Mouse (Mus musculus) liver, embryonic 15.5 days (tissue): ENCODE measurements around the gene Slc46a2. TPM values are rescaled to one million over a fixed set of nuclear protein-coding genes. Genes with fewer than 3 reads are reported as not detected.

Source experiments
- ATAC-seq: fragments of 200-750 bp; cut with Nextera tagmentation; 2 replicates; pipeline ENCODE4 v1.8.0; 2017; ENCODE audit warnings: moderate number of reproducible peaks, mild to moderate bottlenecking, moderate library complexity; ENCODE audit not compliant: insufficient read depth
- H3K27ac ChIP-seq: fragments of 300-500 bp; sonication (generic); replicated peaks from 2 replicates; pipeline ENCODE4 v1.5.1; 2015; ENCODE audit warnings: mild to moderate bottlenecking, inconsistent platforms
- H3K27me3 ChIP-seq: fragments of 300-500 bp; sonication (generic); 2 replicates; pipeline ENCODE4 v1.6.1; 2015; ENCODE audit warnings: mild to moderate bottlenecking, inconsistent platforms
- H3K36me3 ChIP-seq: fragments of 300-500 bp; sonication (generic); replicated peaks from 2 replicates; pipeline ENCODE4 v1.6.1; 2015; ENCODE audit warnings: moderate library complexity, mild to moderate bottlenecking, inconsistent platforms
- H3K4me1 ChIP-seq: fragments of 300-500 bp; sonication (generic); replicated peaks from 2 replicates; pipeline ENCODE4 v1.6.1; 2015; ENCODE audit warnings: inconsistent platforms
- H3K4me2 ChIP-seq: fragments of 300-500 bp; sonication (generic); 2 replicates; pipeline ENCODE4 v1.6.1; 2015; ENCODE audit warnings: moderate library complexity, mild to moderate bottlenecking, inconsistent platforms
- H3K4me3 ChIP-seq: fragments of 300-500 bp; sonication (generic); replicated peaks from 2 replicates; pipeline ENCODE4 v1.5.1; 2015; ENCODE audit warnings: mild to moderate bottlenecking, inconsistent platforms
- H3K9ac ChIP-seq: fragments of 300-500 bp; sonication (generic); 2 replicates; pipeline ENCODE4 v1.6.1; 2015; ENCODE audit warnings: moderate library complexity, mild to moderate bottlenecking, inconsistent platforms
- H3K9me3 ChIP-seq: fragments of 300-500 bp; sonication (generic); replicated peaks from 2 replicates; pipeline ENCODE4 v1.6.1; 2016; ENCODE audit warnings: inconsistent platforms
- WGBS: fragments of 180-500 bp; shearing (Covaris S2); methylation state at CpG from one replicate; pipeline ENCODE4 v1.1.7; 2015; ENCODE audit warnings: mixed read lengths; ENCODE audit not compliant: insufficient replicate concordance; 5-methylcytosine and 5-hydroxymethylcytosine counted together
- polyA plus RNA-seq: library from polyadenylated mRNA; unstranded; fragments of >200 nt; fragmentation: Nextera tagmentation; extraction: Ambion mirVana; gene quantifications from 2 replicates; pipeline ENCODE4 v1.2.1, GENCODE M21; 2015

Slc46a2 gene
- polyA plus RNA-seq, 1 experiment from 2014 or later, result not detected

DNA sequence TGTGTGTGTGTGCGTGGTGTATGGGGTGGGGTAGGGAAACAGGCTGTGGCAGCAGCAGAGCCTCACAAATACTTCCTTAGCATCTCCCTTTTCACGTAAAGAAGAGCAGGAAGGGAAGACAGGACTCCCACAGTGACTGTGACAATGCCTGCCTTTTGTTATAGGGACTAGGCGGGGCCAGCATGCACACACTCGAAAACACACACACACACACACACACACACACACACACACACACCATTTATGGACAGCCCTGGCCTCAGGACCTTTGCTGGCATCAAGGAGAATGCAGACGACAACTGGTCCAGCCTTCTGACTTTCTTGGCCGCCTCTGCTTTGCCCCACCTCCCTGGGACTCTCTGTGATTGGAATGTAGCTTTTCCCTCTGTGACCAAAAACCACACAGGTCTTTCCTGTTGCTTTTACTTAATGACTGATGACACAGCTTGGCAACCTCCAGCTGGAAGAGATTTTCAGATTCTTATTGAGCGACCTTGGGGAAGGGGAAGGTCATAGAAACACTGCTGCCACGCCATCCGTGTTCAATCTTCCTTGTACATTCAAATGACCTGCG is 7.1 kb downstream of the Slc46a2 start:
- ATAC-seq, result no peak
- 48% methylated on average over 10 of the region's 10 CpGs for WGBS
- no peaks in the 10 kb centered on the region for H3K36me3 ChIP-seq
- H3K4me3 ChIP-seq, result no peak overlapping the region
- H3K4me2 ChIP-seq, result no peak overlapping the region
- H3K27me3 ChIP-seq, result no peaks in the 10 kb centered on the region
- no peak overlapping the region for H3K9ac ChIP-seq
- H3K9me3 ChIP-seq, result no peaks in the 10 kb centered on the region
- H3K4me1 ChIP-seq, result no peaks in the 10 kb centered on the region
- H3K27ac ChIP-seq, result no peak overlapping the region

DNA sequence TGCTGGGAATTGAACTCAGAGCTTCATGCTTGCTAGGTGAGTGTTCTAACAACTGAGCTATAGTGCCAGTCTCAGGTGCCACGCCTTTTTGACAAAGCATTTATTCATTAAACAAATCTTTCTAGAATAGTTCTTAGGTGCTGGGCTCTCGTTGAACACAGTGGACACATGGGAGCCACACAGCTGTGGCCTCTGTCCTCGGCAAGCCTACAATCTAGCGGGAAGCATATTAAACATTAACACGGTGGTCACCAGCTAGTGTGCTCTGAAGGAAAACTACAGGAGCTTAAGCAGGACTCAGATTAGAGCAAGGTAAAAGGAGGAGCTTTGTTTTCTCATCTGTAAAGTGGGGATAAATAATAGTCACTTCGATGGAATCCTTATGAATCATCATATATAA is 7.8 kb downstream of the Slc46a2 start:
- no peak overlapping the region for H3K27ac ChIP-seq
- no peak overlapping the region for H3K9ac ChIP-seq
- H3K36me3 ChIP-seq, result no peaks in the 10 kb centered on the region
- H3K27me3 ChIP-seq, result no peaks in the 10 kb centered on the region
- H3K4me2 ChIP-seq, result no peak overlapping the region
- H3K4me1 ChIP-seq, result no peaks in the 10 kb centered on the region
- WGBS, result 59% methylated on average over 6 of the region's 6 CpGs
- no peak for ATAC-seq
- H3K9me3 ChIP-seq, result no peaks in the 10 kb centered on the region
- H3K4me3 ChIP-seq, result no peak overlapping the region

DNA sequence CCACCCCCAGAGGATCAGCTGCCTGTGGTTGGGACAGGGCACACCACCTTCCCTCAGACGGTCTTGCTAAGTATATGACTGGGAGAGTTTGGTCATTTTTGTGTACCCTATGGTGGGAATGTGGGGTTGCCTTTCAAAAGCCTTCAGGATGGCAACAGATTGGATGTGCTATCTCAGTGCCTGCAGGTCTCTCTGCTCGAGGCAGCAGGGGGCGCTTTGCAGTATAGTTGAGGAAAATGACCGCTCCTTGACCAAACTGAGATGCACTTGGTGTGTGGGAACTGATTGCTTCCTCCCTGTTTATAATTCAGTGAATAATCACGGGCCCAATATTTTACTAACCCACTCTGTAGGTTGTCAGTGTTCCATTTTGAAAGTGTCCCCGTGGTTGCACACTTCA is 12.3 kb downstream of the Slc46a2 start:
- no peak overlapping the region for H3K27ac ChIP-seq
- no peak for ATAC-seq
- H3K9ac ChIP-seq, result no peak overlapping the region
- 51% methylated on average over 6 of the region's 6 CpGs for WGBS
- H3K27me3 ChIP-seq, result no peaks in the 10 kb centered on the region
- no peaks in the 10 kb centered on the region for H3K9me3 ChIP-seq
- no peak overlapping the region for H3K4me3 ChIP-seq
- no peak overlapping the region for H3K4me2 ChIP-seq
- H3K36me3 ChIP-seq, result peaks cover 4% of the 10 kb centered on the region; the same call in 1 of the 2 replicates
- no peaks in the 10 kb centered on the region for H3K4me1 ChIP-seq

DNA sequence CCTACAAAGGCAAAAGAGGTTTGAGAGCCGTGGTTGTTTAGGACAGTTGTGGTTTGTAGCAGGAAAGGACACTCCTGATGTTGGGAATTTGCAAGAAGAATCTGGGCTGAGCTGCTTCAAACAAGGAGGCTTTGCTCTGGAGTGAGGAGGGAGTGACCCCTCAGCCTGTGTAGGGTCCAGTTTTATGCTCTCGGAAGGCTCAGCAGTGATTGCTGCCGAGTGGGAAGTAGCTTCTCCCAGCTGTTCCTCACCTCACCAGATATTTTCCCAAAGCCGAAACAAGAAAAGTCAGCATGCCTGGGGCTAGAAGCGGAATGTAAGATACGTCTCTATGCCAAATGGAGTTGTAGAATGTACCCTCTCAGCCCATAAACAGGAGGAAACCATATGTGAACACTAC is 13.0 kb downstream of the Slc46a2 start:
- H3K27me3 ChIP-seq, result no peaks in the 10 kb centered on the region
- no peak overlapping the region for H3K9ac ChIP-seq
- H3K36me3 ChIP-seq, result peaks cover 4% of the 10 kb centered on the region
- ATAC-seq, result no peak
- WGBS, result 79% methylated on average over 6 of the region's 6 CpGs
- H3K4me2 ChIP-seq, result no peak overlapping the region
- no peaks in the 10 kb centered on the region for H3K4me1 ChIP-seq
- H3K9me3 ChIP-seq, result no peaks in the 10 kb centered on the region
- no peak overlapping the region for H3K4me3 ChIP-seq
- H3K27ac ChIP-seq, result no peak overlapping the region

DNA sequence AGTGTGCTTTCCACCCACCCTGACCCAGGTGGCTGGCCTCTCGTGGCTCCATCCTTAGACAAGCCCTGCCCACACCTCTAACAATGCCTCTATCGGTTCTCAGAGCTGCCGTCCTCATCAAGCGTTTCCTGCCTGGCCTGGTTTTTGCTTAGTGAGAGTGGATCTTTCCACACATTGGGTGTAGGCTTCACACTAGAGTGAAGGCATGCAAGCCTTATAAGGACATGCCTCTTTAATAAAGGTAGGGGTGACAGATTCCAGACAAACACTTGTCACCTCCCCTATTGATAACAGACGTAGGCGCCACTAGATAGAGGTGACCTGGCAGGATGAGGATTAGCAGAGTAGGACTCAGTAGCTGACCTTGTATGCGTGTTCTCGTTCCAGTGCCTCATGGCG is 16.3 kb downstream of the Slc46a2 start:
- no peak overlapping the region for H3K4me3 ChIP-seq
- no peaks in the 10 kb centered on the region for H3K4me1 ChIP-seq
- no peak for ATAC-seq
- peaks cover 17% of the 10 kb centered on the region for H3K36me3 ChIP-seq
- H3K9ac ChIP-seq, result no peak overlapping the region
- 71% methylated on average over 9 of the region's 9 CpGs for WGBS
- no peak overlapping the region for H3K27ac ChIP-seq
- H3K9me3 ChIP-seq, result no peaks in the 10 kb centered on the region
- H3K4me2 ChIP-seq, result no peak overlapping the region
- no peaks in the 10 kb centered on the region for H3K27me3 ChIP-seq

DNA sequence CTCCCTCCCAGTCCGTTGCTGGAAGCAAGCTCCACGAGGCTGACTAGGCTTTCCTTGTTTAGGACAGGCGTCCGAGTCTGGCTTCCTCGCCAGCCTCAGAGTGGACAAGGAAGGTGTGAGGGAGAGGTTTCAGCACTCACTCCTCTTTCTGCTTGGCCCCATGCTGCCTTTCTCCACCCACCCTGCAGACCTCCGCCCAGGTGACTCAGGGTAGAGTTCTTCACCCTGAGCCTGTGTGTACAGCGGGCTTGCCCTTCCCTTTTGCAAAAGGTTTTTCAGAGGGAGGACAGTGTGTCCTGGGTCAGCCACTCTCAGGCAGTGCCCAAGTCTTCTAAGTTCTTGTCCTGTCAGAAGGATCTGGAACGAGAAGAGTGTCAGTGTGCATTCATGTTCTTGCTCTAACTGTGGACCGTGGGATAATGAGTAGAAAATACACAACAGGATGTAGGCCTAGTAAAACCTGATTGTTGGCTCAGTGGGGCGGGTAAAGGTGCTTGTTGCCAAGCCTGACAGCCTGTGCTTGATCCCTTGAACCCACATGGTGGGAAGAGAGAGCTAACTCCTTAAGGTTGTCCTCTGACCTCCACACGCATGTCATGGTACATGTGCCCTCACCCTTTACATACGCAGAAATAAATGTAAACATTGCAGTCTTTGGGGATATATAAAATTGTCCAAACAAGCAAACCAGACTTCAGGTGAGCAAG is 16.9 kb downstream of the Slc46a2 start:
- 66% methylated on average over 12 of the region's 12 CpGs for WGBS
- no peak overlapping the region for H3K4me2 ChIP-seq
- no peaks in the 10 kb centered on the region for H3K9me3 ChIP-seq
- ATAC-seq, result no peak
- no peak overlapping the region for H3K9ac ChIP-seq
- H3K27ac ChIP-seq, result no peak overlapping the region
- H3K4me3 ChIP-seq, result no peak overlapping the region
- no peaks in the 10 kb centered on the region for H3K4me1 ChIP-seq
- H3K36me3 ChIP-seq, result peaks cover 17% of the 10 kb centered on the region
- H3K27me3 ChIP-seq, result no peaks in the 10 kb centered on the region

DNA sequence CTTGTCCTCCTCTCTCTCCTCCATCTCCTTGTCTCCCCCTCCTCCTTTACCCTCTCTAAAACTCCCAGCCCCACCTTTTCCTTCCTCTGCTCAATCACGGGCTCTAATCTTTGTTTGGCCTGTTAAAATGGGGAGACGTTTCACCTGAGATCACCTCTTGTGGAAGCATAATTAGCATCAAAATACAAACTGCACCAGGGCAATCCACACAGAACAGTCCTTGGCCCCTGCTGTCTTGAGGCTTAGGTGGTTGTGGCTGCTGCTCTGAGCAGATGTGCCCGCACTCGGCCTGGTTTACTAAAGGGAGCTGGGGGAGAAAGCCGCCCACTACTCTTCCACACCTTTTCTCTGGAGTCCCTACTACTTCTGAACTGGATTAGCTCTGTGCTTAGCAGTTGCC is 18.9 kb downstream of the Slc46a2 start:
- Histone ChIP-seq H3K36me3 (peaks cover 22% of the 10 kb centered on the region), H3K27ac (no peak overlapping the region), H3K4me2 (no peak overlapping the region), H3K9me3 (no peaks in the 10 kb centered on the region), H3K9ac (no peak overlapping the region), H3K4me3 (no peak overlapping the region), H3K4me1 (no peaks in the 10 kb centered on the region), H3K27me3 (no peaks in the 10 kb centered on the region)
- WGBS, result 50% methylated on average over 5 of the region's 5 CpGs
- ATAC-seq, result no peak

DNA sequence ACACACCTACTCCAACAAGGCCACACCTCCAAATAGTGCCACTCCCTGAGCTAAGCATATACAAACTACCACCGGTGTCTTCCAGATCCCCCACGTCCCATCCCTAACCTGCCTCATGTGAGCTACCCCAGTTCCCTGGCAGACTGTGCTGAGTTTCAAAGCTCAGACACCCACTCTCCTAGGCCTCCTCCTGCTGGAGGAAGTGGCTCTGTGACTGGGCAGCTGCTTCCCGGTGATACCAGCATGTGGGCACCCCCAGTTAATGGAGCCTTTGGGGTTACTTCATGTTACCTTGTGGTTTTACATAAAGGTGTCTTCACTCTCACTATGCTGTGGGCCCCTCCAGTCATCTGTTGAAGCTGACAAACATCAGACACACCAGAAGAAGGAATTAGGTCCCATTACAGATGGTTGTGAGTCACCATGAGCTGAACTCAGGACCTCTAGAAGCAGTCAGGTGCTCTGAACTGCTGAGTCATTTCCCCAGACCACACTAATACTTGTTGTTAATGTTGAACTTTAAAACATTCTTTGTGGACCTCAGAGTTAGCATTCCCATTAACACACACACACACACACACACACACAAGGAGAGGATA is 19.8 kb downstream of the Slc46a2 start:
- Histone ChIP-seq H3K4me3 (no peak overlapping the region), H3K27me3 (no peaks in the 10 kb centered on the region), H3K9ac (no peak overlapping the region), H3K9me3 (no peaks in the 10 kb centered on the region), H3K4me2 (no peak overlapping the region), H3K36me3 (peaks cover 22% of the 10 kb centered on the region), H3K4me1 (no peaks in the 10 kb centered on the region), H3K27ac (no peak overlapping the region)
- no peak for ATAC-seq
- 51% methylated on average over 3 of the region's 3 CpGs for WGBS

DNA sequence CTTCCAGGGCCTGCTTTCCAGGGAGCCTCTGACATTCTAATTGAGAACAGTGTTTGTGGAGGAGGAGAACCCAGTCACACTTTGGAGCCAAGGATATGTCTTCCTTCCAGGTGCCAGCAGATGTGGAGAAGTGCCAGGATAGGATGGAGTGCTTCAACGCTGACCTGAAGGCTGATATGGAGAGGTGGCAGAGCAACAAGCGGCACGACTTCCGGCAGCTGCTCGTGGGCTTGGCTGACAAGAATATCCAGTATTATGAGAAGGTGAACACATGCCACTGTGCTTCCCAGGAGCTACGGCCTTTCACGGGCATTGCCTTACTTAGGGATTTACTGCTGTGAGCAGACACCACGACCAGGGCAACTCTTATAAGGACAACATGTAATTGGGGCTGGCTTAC is 20.4 kb downstream of the Slc46a2 start:
- Histone ChIP-seq H3K27me3 (no peaks in the 10 kb centered on the region), H3K4me1 (no peaks in the 10 kb centered on the region), H3K27ac (no peak overlapping the region), H3K9me3 (no peaks in the 10 kb centered on the region), H3K36me3 (peaks cover 22% of the 10 kb centered on the region), H3K9ac (no peak overlapping the region), H3K4me2 (no peak overlapping the region), H3K4me3 (no peak overlapping the region)
- WGBS, result 77% methylated on average over 8 of the region's 8 CpGs
- no peak for ATAC-seq

DNA sequence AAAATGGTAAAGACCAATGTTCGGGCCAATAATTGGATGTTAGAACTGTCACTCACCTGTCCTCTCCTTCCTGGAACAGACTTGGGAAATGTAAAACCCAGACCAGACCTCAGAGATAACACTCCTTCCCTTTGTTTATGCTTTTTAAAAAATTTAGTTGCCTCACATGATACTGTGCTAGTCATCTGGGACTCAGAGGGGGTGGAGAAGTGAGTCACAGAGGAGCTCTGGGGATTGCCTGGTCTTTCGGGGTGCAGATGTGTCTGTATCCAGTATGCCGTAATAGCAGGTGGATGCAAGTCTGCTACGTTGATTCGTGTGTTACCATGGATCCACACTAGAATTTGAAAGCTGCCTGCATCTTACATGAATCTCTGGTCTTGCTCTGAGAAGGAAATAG is 22.1 kb downstream of the Slc46a2 start:
- no peak overlapping the region for H3K27ac ChIP-seq
- no peak overlapping the region for H3K4me3 ChIP-seq
- H3K27me3 ChIP-seq, result no peaks in the 10 kb centered on the region
- H3K4me1 ChIP-seq, result no peaks in the 10 kb centered on the region
- no peak overlapping the region for H3K4me2 ChIP-seq
- WGBS, result 71% methylated on average over 5 of the region's 5 CpGs
- H3K9ac ChIP-seq, result no peak overlapping the region
- H3K9me3 ChIP-seq, result no peaks in the 10 kb centered on the region
- H3K36me3 ChIP-seq, result peaks cover 17% of the 10 kb centered on the region; the same call in 1 of the 2 replicates
- ATAC-seq, result no peak

DNA sequence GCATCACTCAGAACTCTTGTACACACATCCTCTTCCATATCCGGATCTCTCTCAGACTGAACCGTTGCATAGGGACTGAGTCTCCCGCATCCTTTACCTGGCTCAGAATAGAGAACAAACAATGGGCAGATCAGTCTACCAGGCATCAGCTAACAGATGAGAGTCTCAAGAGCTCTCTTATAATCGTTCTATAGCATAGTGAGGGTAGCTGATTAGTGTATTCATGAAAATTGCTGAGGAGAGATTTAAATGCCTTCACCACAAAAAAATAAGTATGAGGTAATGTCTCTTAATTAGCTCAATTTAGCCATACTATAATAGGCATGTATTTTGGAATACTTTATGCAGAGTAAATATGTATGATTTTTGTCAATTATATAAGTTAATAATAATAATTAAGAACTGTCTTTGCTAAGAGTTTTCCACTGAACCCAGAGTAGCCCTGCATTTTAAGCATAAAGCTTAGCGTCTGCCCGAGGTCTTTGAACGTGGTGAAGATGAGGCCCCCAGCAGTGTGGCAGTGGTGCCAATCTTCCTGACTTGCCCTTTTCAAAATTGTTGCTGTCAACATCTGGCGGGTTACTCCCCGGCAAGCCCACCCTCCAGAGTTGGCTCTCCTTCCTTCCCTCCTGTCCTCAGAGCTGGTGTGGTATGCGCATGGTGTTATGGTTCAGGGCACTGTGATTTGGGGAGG is 23.0 kb downstream of the Slc46a2 start:
- H3K4me1 ChIP-seq, result no peaks in the 10 kb centered on the region
- H3K36me3 ChIP-seq, result peaks cover 21% of the 10 kb centered on the region; the same call in 1 of the 2 replicates
- H3K9ac ChIP-seq, result no peak overlapping the region
- H3K27ac ChIP-seq, result no peak overlapping the region
- no peaks in the 10 kb centered on the region for H3K9me3 ChIP-seq
- H3K4me3 ChIP-seq, result no peak overlapping the region
- no peak for ATAC-seq
- no peaks in the 10 kb centered on the region for H3K27me3 ChIP-seq
- WGBS, result 82% methylated on average over 10 of the region's 10 CpGs
- no peak overlapping the region for H3K4me2 ChIP-seq
